Mouse (Mus musculus) splenic B cell, adult 2 months (primary cell): ENCODE measurements around the gene Grasp.
A peak's percentile ranks its signal among the peaks of the same experiment; 100 is the strongest.

Experiments
- DNase-seq: peaks from one replicate; pipeline ENCODE4 v3.0.0-alpha.2; 2011; ENCODE audit warnings: low read depth, low spot score
- H3K27me3 ChIP-seq: 2 replicates; pipeline ENCODE4 v1.6.1; 2012; ENCODE audit warnings: mild to moderate bottlenecking, low read length, moderate library complexity, mixed read lengths; ENCODE audit not compliant: control insufficient read depth, poor library complexity, insufficient read depth, severe bottlenecking
- H3K36me3 ChIP-seq: 2 replicates; pipeline ENCODE4 v1.6.1; 2012; ENCODE audit warnings: mild to moderate bottlenecking, low read length, moderate library complexity, mixed read lengths; ENCODE audit not compliant: control insufficient read depth, poor library complexity, insufficient read depth, severe bottlenecking

Gene Grasp

GRCm38 (mm10) chr15:101189981-101190761, 33.8 kb upstream of the Grasp start:
- no peaks in the 10 kb centered on the region for H3K27me3 ChIP-seq
- peak; percentile 43 for DNase-seq
- no peaks in the 10 kb centered on the region; the same call in 1 of the 2 replicates for H3K36me3 ChIP-seq

GRCm38 (mm10) chr15:101190762-101191150, 33.2 kb upstream of the Grasp start:
- H3K36me3 ChIP-seq: no peaks in the 10 kb centered on the region; the same call in 1 of the 2 replicates
- no peaks in the 10 kb centered on the region for H3K27me3 ChIP-seq
- peak; percentile 85 for DNase-seq

GRCm38 (mm10) chr15:101191459-101192259, 32.3 kb upstream of the Grasp start:
- no peaks in the 10 kb centered on the region for H3K27me3 ChIP-seq
- H3K36me3 ChIP-seq: no peaks in the 10 kb centered on the region; the same call in 1 of the 2 replicates
- DNase-seq: no peak

DNA sequence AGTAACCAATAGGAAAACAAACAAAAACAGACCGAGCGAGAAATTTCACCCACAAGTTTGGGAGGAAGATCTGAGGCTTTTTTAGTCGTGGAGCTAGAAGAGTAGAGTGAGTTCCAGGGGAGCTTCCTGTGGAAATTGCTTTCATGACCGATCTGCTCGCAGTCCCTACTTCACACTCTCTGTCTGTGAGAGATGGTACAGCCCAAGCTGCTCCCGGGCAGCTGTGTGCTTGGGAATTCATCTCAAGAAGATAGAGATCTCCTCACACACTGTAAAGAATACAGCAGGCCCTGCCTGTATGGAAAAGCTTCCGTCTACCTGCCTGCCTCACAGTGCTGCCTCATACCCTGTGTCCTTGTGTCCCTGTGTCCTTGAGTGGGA, 31.7 kb upstream of the Grasp start:
- H3K36me3 ChIP-seq: no peaks in the 10 kb centered on the region; the same call in 1 of the 2 replicates
- no peak for DNase-seq

DNA sequence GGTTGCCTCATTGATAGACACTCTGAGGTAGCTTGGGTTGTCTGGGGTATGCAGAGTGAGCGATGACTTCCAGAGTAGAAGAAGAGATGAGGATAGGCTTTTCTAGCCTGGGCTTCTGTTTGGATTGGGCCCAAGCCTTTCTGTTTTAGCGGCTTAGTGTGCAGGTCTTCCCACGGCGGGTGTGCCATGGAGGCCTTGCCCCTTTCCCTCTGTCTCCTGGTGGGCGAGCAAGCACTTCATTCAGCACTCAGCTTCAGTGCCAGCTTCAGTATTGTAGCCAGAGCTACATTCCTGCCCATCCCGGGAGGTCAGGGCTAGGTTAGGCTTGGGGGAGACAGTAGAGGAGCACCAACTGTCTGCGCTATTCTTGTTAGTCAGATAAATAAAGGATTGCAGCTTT, 31.3 kb upstream of the Grasp start:
- Histone ChIP-seq H3K36me3 (no peaks in the 10 kb centered on the region; the same call in 1 of the 2 replicates), H3K27me3 (no peaks in the 10 kb centered on the region)
- DNase-seq: no peak

More for the DNA sequence above, 31.7 kb upstream of the Grasp start:
- H3K27me3 ChIP-seq: no peaks in the 10 kb centered on the region

DNA sequence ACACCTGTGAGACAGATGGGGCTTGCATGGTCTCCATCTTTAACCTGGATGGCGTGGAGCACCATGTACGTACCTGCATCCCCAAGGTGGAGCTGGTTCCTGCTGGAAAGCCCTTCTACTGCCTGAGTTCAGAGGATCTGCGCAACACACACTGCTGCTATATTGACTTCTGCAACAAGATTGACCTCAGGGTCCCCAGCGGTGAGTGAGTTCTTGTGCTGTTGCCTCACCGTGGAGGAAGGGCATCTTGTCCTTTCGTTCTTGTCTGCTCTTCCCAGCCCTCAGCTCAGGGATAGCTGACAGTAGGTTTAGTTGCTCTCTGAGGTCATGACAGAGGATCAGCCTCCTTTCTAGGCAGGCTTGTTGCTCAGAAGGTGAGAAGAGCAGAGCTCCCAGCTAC, 30.0 kb upstream of the Grasp start:
- DNase-seq: no peak

GRCm38 (mm10) chr15:101194951-101195823, 28.8 kb upstream of the Grasp start:
- Histone ChIP-seq H3K27me3 (no peaks in the 10 kb centered on the region), H3K36me3 (no peaks in the 10 kb centered on the region; the same call in none of the 2 replicates)
- DNase-seq: no peak

More for the DNA sequence above, 30.0 kb upstream of the Grasp start:
- Histone ChIP-seq H3K36me3 (no peaks in the 10 kb centered on the region; the same call in none of the 2 replicates), H3K27me3 (no peaks in the 10 kb centered on the region)

DNA sequence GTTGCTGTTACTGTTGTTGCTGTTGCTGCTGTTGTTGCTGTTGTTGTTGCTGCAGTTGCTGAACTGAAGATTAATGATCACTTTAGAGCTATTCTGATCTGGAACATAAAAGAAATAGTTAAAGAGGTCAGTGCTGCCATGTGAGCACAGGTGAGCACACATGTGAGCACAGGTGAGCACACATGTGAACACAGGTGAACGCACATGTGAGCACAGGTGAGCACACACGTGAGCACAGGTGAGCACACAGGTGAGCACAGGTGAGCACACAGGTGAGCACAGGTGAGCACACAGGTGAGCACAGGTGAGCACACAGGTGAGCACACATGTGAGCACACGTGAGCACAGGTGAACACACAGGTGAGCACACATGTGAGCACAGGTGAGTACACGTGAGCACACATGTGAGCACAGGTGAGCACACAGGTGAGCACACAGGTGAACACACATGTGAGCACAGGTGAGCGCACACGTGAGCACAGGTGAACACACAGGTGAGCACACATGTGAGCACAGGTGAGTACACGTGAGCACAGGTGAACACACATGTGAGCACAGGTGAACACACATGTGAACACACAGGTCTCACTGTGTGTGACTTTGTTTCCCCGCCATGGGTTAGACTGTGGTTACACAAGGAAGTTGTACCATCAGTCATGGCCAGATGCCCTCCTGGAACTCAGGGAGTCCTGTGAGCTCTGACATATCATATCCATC, 27.8 kb upstream of the Grasp start:
- H3K27me3 ChIP-seq: no peaks in the 10 kb centered on the region
- DNase-seq: no peak
- H3K36me3 ChIP-seq: no peaks in the 10 kb centered on the region; the same call in none of the 2 replicates

DNA sequence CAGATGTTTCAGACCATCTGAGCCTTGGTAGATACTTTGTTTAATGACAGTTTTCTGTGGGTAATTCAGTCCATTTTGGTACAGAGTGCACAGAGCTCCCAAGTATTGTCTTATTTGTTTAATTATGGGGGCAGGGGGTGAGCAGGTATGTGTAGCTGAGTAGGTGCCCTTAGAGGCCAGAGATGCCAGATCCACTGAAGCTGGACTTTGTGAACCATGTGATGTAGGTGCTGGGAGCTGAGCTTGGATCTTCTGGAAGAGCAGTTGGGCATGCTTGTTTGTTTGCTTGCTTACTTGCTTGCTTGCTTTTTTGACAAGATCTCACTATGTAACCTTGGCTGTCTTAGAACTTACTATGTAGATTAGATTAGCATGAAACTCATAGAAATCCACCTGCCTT, 27.0 kb upstream of the Grasp start:
- H3K27me3 ChIP-seq: no peaks in the 10 kb centered on the region
- no peaks in the 10 kb centered on the region; the same call in none of the 2 replicates for H3K36me3 ChIP-seq
- DNase-seq: no peak

DNA sequence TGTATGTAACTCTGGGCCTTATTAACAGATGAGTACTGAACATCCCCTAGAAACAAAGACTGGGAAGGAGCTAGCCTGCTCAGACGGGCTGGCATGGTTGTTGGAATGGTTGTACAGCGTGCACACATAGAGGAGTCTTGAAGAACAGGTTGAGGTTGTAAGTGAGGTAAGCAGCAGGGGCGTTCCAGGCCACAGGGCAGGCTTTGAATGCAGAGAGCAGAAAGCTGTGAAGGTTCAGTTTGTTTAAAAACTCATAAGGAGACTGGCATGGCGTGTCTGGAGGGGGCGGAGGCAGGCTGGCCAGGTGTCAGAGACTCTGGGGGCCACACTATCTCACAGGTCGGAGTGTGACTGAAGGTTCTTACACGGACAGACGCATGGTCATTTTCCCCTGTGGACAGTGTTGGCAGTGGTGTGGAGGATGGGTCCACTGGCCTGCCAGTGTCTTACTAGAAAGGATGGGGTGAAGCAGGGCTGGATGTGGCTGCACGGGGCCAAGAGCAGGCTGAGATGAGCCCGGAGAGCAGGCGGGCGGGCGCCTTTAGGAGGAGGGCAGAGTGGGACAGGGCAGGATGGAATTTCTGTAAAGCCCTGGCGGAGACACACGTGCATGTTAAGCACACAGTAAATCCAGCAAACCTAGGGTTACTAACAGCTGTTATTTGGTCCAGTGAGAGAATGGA, 26.4 kb upstream of the Grasp start:
- no peaks in the 10 kb centered on the region for H3K27me3 ChIP-seq
- DNase-seq: no peak
- H3K36me3 ChIP-seq: no peaks in the 10 kb centered on the region; the same call in none of the 2 replicates

DNA sequence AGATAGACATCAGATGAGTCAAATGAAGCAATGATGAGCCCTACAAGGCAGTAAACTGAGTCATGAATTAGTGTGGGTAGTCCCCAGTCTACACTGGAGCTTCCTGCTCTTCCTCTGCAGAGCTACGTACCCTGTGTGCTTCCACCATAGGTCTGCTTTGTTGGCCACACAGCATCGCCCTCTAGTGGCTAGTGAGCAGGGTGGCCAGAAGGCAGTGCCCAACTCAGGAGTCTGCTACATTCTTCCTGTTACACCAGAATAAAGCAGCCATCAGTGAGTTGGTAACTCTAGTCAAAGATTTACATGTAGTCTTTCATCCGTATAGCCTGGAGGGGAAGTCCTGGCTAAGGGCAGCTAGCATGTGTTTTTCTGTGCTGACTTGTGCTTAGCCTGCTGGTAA, 25.8 kb upstream of the Grasp start:
- Histone ChIP-seq H3K27me3 (no peaks in the 10 kb centered on the region), H3K36me3 (no peaks in the 10 kb centered on the region; the same call in none of the 2 replicates)
- DNase-seq: peak; percentile 93

GRCm38 (mm10) chr15:101198850-101199249, 25.1 kb upstream of the Grasp start:
- no peaks in the 10 kb centered on the region for H3K27me3 ChIP-seq
- no peaks in the 10 kb centered on the region; the same call in none of the 2 replicates for H3K36me3 ChIP-seq
- peak; percentile 51 for DNase-seq

DNA sequence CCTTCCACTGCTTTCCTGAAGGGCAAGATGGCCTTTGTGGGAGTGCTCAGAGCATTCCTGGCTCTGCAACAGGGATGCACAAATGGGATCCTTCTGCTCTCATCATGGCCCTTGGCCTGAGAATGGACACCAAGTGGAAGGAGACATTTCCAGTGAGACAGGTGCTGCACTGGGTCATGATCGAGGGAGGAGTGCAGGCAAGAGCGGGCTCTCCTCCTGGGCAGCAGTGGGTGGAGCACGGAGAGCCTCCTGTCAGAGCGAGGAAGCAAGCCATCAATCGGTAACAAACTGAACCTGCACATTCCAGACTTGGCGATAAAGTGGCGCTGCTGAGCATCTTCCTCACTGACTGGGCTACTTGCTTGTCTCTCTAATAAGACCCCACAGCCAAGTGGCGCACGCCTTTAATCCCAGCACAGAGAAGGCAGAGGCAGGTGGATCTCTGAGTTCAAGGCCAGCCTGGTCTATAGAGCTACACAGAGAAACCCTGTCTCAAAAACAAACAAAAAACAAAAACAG, 23.2 kb upstream of the Grasp start:
- DNase-seq: no peak
- Histone ChIP-seq H3K36me3 (no peaks in the 10 kb centered on the region; the same call in none of the 2 replicates), H3K27me3 (no peaks in the 10 kb centered on the region)
